Mouse (Mus musculus): Measurements from ENCODE around the gene Pgp.

- TF ChIP-seq CTCF (IDR thresholded peaks at IDR 0.05; ENCODE audit: low read depth, low read length) = no peak
- TF ChIP-seq POLR2AphosphoS5 (IDR thresholded peaks at IDR 0.05; ENCODE audit: insufficient replicate concordance, low read depth, low read length) = no peak
- no peak for TF ChIP-seq TAL1 (conservative IDR thresholded peaks at IDR 0.05; ENCODE audit: low read depth, low read length)
Observed at GRCm38 (mm10) chr17:24504085-24504484, 33.9 kb downstream of the Pgp start.
